Mouse (Mus musculus): ENCODE measurements around the gene Dph1.

DNA sequence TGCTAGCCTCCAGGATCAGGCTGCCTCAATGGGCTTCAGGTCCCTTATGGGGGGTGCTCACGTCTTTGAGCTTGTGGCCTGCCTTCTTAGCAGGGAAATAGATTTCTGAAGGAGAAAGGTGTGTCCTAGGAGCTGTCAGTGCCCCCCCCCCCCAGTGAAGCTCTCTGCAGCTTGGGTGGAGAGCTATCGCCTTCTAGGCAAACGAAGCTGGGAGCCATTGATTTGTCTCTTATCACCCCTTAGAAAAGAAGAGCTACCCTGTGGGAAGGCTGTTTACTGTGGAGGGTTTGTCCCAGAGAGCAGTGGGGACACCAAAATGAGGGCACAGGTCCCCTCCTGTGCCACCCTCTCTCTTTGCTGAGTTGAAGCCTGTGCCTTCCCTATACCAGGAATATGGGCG is 19.1 kb upstream of the Dph1 start:
- TF ChIP-seq CTCF (IDR thresholded peaks at IDR 0.05; ENCODE audit: borderline replicate concordance, extremely low read depth, insufficient read depth, insufficient read length) (no peak), POLR2A (IDR thresholded peaks at IDR 0.05; ENCODE audit: borderline replicate concordance, extremely low read depth, insufficient read depth, insufficient read length, poor library complexity, severe bottlenecking) (no peak)
